Mouse (Mus musculus): ENCODE measurements at regions not wholly inside any gene's neighbourhood (a gene's known extent, or its start where the extent isn't known, plus 50 kb on each side); places are given as distances from the start of the nearest gene placed in this dataset.

DNA sequence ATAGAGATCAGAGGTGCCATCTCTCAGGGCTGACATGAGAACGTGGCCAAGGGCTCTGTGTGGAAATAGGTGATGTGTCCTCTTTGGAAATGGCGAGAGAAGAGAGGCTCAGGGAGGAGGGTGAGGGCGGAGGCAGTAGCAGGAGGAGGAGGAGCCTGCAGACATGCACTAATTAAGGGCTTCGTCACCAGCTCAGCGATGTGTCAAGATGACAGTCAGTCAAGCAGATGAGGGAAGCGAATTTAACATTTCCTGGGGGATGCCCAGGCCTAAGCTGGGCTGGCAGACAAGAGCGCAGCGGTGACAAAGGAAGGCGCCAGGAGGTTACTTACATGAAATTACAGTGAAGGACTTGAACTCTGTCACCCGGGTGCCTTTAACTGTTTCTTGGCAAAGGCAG is 455.1 kb upstream of the Tbx3 start:
- TF ChIP-seq POLR2A (IDR thresholded peaks at IDR 0.05; ENCODE audit: extremely low read depth, insufficient read depth, low read length) (no peak), CTCF (IDR thresholded peaks at IDR 0.05; ENCODE audit: extremely low read depth, insufficient read depth, low read length) (no peak)
